Mouse (Mus musculus) adrenal gland, adult 2 months (tissue): Measurements from ENCODE around the gene 4930503B20Rik. TPM values are rescaled to one million over a fixed set of nuclear protein-coding genes. Genes with fewer than 3 reads are reported as not detected.

Source experiments
- DNase-seq: peaks from one replicate; pipeline ENCODE4 v3.0.0; 2021
- polyA plus RNA-seq: library from polyadenylated mRNA; depleted of rRNA; stranded (reverse); fragments of >200 nt; gene quantifications from 2 replicates; pipeline ENCODE4 v1.2.3, GENCODE M21; 2012; rRNA removed
- total RNA-seq, 2 experiments: library from RNA; stranded (reverse); gene quantifications; 2 replicates each; pipeline ENCODE4 v1.2.3; 2021

Gene 4930503B20Rik
- total and polyA plus RNA-seq, 3 experiments = not detected

DNA sequence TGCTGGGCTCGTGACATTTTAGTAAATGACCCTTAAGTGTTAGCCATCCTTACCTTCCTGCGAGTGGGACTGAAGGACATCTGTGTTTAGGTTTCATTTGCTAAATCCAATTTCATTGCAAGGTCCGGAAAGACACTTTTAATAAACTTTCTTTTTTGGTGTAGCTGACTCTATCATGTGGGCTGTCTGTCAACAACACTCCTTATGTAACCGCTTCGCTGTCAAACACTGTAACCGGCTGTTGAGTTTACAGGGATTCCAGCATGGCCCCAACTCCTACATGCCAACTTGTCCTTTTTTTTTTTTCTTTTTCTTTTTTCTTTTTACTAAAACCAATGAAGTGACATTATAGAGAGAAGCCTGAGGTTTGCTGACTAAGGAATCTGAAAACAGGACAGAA, 52.7 kb downstream of the 4930503B20Rik start:
- DNase-seq = no peak

- DNase-seq = no peak
Measured at GRCm38 (mm10) chr3:146596864-146597263, 54.3 kb downstream of the 4930503B20Rik start.

DNA sequence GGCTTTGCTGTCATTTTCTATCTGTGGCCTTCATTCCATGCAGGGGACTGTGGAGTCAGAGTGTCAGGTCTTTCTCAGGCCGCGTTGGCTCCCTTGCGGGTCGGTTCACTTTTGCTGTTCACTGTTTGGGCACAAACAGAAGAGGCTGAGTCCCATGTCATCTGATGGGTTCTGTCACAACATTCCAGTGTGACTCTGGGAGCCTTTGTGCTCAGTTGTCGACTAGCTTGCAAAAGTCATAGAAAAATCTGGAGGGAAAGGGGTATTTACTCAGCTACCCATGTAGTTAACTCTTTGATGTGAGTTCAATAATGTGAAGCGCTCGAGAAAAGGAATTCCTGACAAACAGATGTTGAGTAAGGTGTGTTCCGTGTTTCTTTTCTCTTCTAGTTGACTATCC, 54.7 kb downstream of the 4930503B20Rik start:
- DNase-seq = no peak

GRCm38 (mm10) chr3:146595440-146595839, 55.7 kb downstream of the 4930503B20Rik start:
- DNase-seq = peak; percentile 17

Other genes with a start within 250 kb of the 4930503B20Rik start
- 10 to 100 TPM in 1 of 2 experiments, 1 to 10 TPM in 1; 5.1 to 10.1 TPM for gene Ssx2ip, start 246.7 kb downstream of the 4930503B20Rik start, total RNA-seq
- 1.5 and 1.6 TPM in 2 replicates for gene Ssx2ip, start 246.7 kb downstream of the 4930503B20Rik start, polyA plus RNA-seq
- gene Ctbs, start 201.5 kb downstream of the 4930503B20Rik start, total RNA-seq = 1 to 10 TPM; 9.4 to 9.6 TPM
- 2.7 and 3.2 TPM in 2 replicates for gene Ctbs, start 201.5 kb downstream of the 4930503B20Rik start, polyA plus RNA-seq
- 1 to 10 TPM; 3.2 to 4.6 TPM for gene Spata1, start 151.6 kb downstream of the 4930503B20Rik start, total RNA-seq
- gene Spata1, start 151.6 kb downstream of the 4930503B20Rik start, polyA plus RNA-seq = 0.27 and 0.45 TPM in 2 replicates
- 100 to 1,000 TPM; 277 to 314 TPM for gene Gng5, start 151.5 kb downstream of the 4930503B20Rik start, total RNA-seq
- gene Gng5, start 151.5 kb downstream of the 4930503B20Rik start, polyA plus RNA-seq = 304 and 421 TPM in 2 replicates
- gene Rpf1, start 129.9 kb downstream of the 4930503B20Rik start, total RNA-seq = 10 to 100 TPM; 25.1 to 35.1 TPM
- gene Rpf1, start 129.9 kb downstream of the 4930503B20Rik start, polyA plus RNA-seq = 2.1 and 3.8 TPM in 2 replicates
- gene Uox, start 80.9 kb downstream of the 4930503B20Rik start, total RNA-seq = 1 to 10 TPM in 1 of 2 experiments, not detected in 1; 3.1 TPM
- gene Uox, start 80.9 kb downstream of the 4930503B20Rik start, polyA plus RNA-seq = 0.06 TPM in 1 of 2 replicates, not detected in the other
- gene Dnase2b, start 35.7 kb downstream of the 4930503B20Rik start, total RNA-seq = not detected
- gene Dnase2b, start 35.7 kb downstream of the 4930503B20Rik start, polyA plus RNA-seq = not detected in 2 replicates
- gene Samd13, start 34.3 kb upstream of the 4930503B20Rik start, total RNA-seq = under 1 TPM; 0.55 to 0.93 TPM
- gene Samd13, start 34.3 kb upstream of the 4930503B20Rik start, polyA plus RNA-seq = not detected in 2 replicates
- 100 to 1,000 TPM in 1 of 2 experiments, 10 to 100 TPM in 1; 92.9 to 124 TPM for gene Prkacb, start 161.7 kb upstream of the 4930503B20Rik start, total RNA-seq
- gene Prkacb, start 161.7 kb upstream of the 4930503B20Rik start, polyA plus RNA-seq = 29.8 and 38.8 TPM in 2 replicates
- 10 to 100 TPM in 1 of 2 experiments, 1 to 10 TPM in 1; 4.3 to 12.1 TPM for gene Ttll7, start 201.1 kb upstream of the 4930503B20Rik start, total RNA-seq
- 1.7 and 1.9 TPM in 2 replicates for gene Ttll7, start 201.1 kb upstream of the 4930503B20Rik start, polyA plus RNA-seq